Mouse (Mus musculus): Measurements from ENCODE around the gene Eaf1. TPM values are rescaled to one million over a fixed set of nuclear protein-coding genes. Genes with fewer than 3 reads are reported as not detected.
"Not testable (repeated sequence)": the region's sequence is repeated elsewhere in the genome, so short reads cannot be mapped to it uniquely, and the experiment has no call there.

Gene Eaf1
- total RNA-seq (2021), result 10 to 100 TPM; 34.9 to 40.3 TPM
- long read RNA-seq, experiment 1, full-length matches to known transcripts, result 15 of 25 reads
- long read RNA-seq, experiment 1, partial matches to known transcripts, result 4 of 25 reads
- long read RNA-seq, experiment 1, other reads (novel, unspliced or antisense), result 6 of 25 reads
- long read RNA-seq, experiment 2, full-length matches to known transcripts, result 26 of 46 reads
- long read RNA-seq, experiment 2, partial matches to known transcripts, result 18 of 46 reads
- long read RNA-seq, experiment 2, other reads (novel, unspliced or antisense), result 2 of 46 reads

- DNase-seq (ENCODE audit: low spot score in 2 of 2), result peak; percentile 11 to 29
Measured at GRCm38 (mm10) chr14:31494349-31494974, at the start of gene Eaf1. Gene Eaf1, plus strand, starts transcription at chr14:31494399.

- DNase-seq (ENCODE audit: low spot score in 2 of 2), result no peak
Measured at GRCm38 (mm10) chr14:31448994-31449393, 45.2 kb upstream of the Eaf1 start.

GRCm38 (mm10) chr14:31453946-31454345 is 40.3 kb upstream of the Eaf1 start:
- not testable (repeated sequence) for DNase-seq (ENCODE audit: low spot score in 2 of 2)

GRCm38 (mm10) chr14:31454849-31455566 is 39.2 kb upstream of the Eaf1 start:
- DNase-seq (ENCODE audit: low spot score in 2 of 2), result no peak

- DNase-seq (ENCODE audit: low spot score in 2 of 2), result no peak
Measured at GRCm38 (mm10) chr14:31456064-31456721, 38.0 kb upstream of the Eaf1 start.

- DNase-seq (ENCODE audit: low spot score in 2 of 2), result no peak
Measured at GRCm38 (mm10) chr14:31458006-31458405, 36.2 kb upstream of the Eaf1 start.

- DNase-seq (ENCODE audit: low spot score in 2 of 2), result not testable (repeated sequence)
Measured at GRCm38 (mm10) chr14:31462226-31462625, 32.0 kb upstream of the Eaf1 start.

- DNase-seq (ENCODE audit: low spot score in 2 of 2), result no peak
Measured at GRCm38 (mm10) chr14:31462886-31463285, 31.3 kb upstream of the Eaf1 start.

GRCm38 (mm10) chr14:31464176-31464575 is 30.0 kb upstream of the Eaf1 start:
- no peak for DNase-seq (ENCODE audit: low spot score in 2 of 2)

GRCm38 (mm10) chr14:31469711-31470110 is 24.5 kb upstream of the Eaf1 start:
- no peak for DNase-seq (ENCODE audit: low spot score in 2 of 2)

GRCm38 (mm10) chr14:31472451-31473061 is 21.6 kb upstream of the Eaf1 start:
- DNase-seq (ENCODE audit: low spot score in 2 of 2), result no peak

GRCm38 (mm10) chr14:31473297-31473696 is 20.9 kb upstream of the Eaf1 start:
- DNase-seq (ENCODE audit: low spot score in 2 of 2), result no peak

GRCm38 (mm10) chr14:31482417-31482816 is 11.8 kb upstream of the Eaf1 start:
- no peak for DNase-seq (ENCODE audit: low spot score in 2 of 2)

- DNase-seq (ENCODE audit: low spot score in 2 of 2), result no peak
Measured at GRCm38 (mm10) chr14:31486465-31486864, 7.7 kb upstream of the Eaf1 start.

- DNase-seq (ENCODE audit: low spot score in 2 of 2), result no peak
Measured at GRCm38 (mm10) chr14:31488055-31488454, 6.1 kb upstream of the Eaf1 start.

GRCm38 (mm10) chr14:31493901-31494300 is 298 bp upstream of the Eaf1 start:
- no peak for DNase-seq (ENCODE audit: low spot score in 2 of 2)

GRCm38 (mm10) chr14:31494975-31495455 is 816 bp downstream of the Eaf1 start, which contains the start of gene Mettl6:
Gene Mettl6, minus strand, starts transcription at chr14:31495040.
- peak; percentile 76 to 85 for DNase-seq (ENCODE audit: low spot score in 2 of 2)

GRCm38 (mm10) chr14:31495538-31495937 is 1.3 kb downstream of the Eaf1 start:
- no peak for DNase-seq (ENCODE audit: low spot score in 2 of 2)

GRCm38 (mm10) chr14:31496241-31496646 is 2.0 kb downstream of the Eaf1 start:
- DNase-seq (ENCODE audit: low spot score in 2 of 2), result no peak

GRCm38 (mm10) chr14:31499526-31499925 is 5.3 kb downstream of the Eaf1 start:
- DNase-seq (ENCODE audit: low spot score in 2 of 2), result no peak

- no peak for DNase-seq (ENCODE audit: low spot score in 2 of 2)
Measured at GRCm38 (mm10) chr14:31503406-31503805, 9.2 kb downstream of the Eaf1 start.
